Mouse (Mus musculus) embryonic fibroblast, embryonic 13.5 days (primary cell): ENCODE results near the gene Rasgef1b.

Experiments
- CTCF ChIP-seq: IDR thresholded peaks from 2 replicates; pipeline ENCODE4 v1.5.1; 2011; ENCODE audit warnings: mild to moderate bottlenecking, control low read depth, low read length, moderate library complexity, borderline replicate concordance; ENCODE audit not compliant: insufficient read depth
- POLR2A ChIP-seq: IDR thresholded peaks from 2 replicates; pipeline ENCODE4 v1.6.1; 2011; ENCODE audit warnings: low read depth, mild to moderate bottlenecking, control low read depth, low read length, moderate library complexity

GRCm38 (mm10) chr5:99440109-99440508 lies 288.8 kb downstream of the Rasgef1b start:
- no peak for TF ChIP-seq POLR2A
- TF ChIP-seq CTCF, result no peak
